Mouse (Mus musculus) midbrain, embryonic 10.5 days (tissue): Measurements from ENCODE around the gene Iqsec3. TPM values are rescaled to one million over a fixed set of nuclear protein-coding genes. Genes with fewer than 3 reads are reported as not detected.

Experiments
- DNase-seq: peaks from one replicate; pipeline ENCODE4 v3.0.0-alpha.2; 2017; ENCODE audit warnings: low spot score
- H3K27ac ChIP-seq: fragments of 300-500 bp; sonication (generic); replicated peaks from 2 replicates; pipeline ENCODE4 v1.5.1; 2016; ENCODE audit warnings: mild to moderate bottlenecking
- H3K27me3 ChIP-seq: fragments of 300-500 bp; sonication (generic); 2 replicates; pipeline ENCODE4 v1.6.1; 2016; ENCODE audit warnings: low read depth, mild to moderate bottlenecking; ENCODE audit not compliant: poor library complexity, severe bottlenecking
- H3K36me3 ChIP-seq: fragments of 300-500 bp; sonication (generic); 2 replicates; pipeline ENCODE4 v1.6.1; 2016; ENCODE audit warnings: mild to moderate bottlenecking, moderate library complexity
- H3K4me1 ChIP-seq: fragments of 300-500 bp; sonication (generic); 2 replicates; pipeline ENCODE4 v1.6.1; 2016
- H3K4me3 ChIP-seq: fragments of 300-500 bp; sonication (generic); 2 replicates; pipeline ENCODE4 v1.5.1; 2016; ENCODE audit warnings: mild to moderate bottlenecking, moderate library complexity
- H3K9me3 ChIP-seq: fragments of 300-500 bp; sonication (generic); replicated peaks from 2 replicates; pipeline ENCODE4 v1.6.1; 2016; ENCODE audit warnings: mild to moderate bottlenecking
- WGBS: fragments of 180-500 bp; shearing (Covaris S2); methylation state at CpG from one replicate; pipeline ENCODE4 v1.1.7; 2016; 5-methylcytosine and 5-hydroxymethylcytosine counted together
- polyA plus RNA-seq: library from polyadenylated mRNA; unstranded; fragments of >200 nt; fragmentation: Nextera tagmentation; extraction: Ambion mirVana; gene quantifications from 2 replicates; pipeline ENCODE4 v1.2.1, GENCODE M21; 2016

Iqsec3 gene
- polyA plus RNA-seq, 1 experiment from 2014 or later: 0.23 TPM

- H3K27ac ChIP-seq: no peak overlapping the region
- peaks cover 29% of the 10 kb centered on the region for H3K4me1 ChIP-seq
- no peaks in the 10 kb centered on the region for H3K9me3 ChIP-seq
- H3K27me3 ChIP-seq: peaks cover 14% of the 10 kb centered on the region
- DNase-seq: no peak
- 69% methylated on average over 6 of the region's 6 CpGs for WGBS
- no peak overlapping the region for H3K4me3 ChIP-seq
- no peaks in the 10 kb centered on the region for H3K36me3 ChIP-seq
Observed at GRCm38 (mm10) chr6:121343771-121344123, 129.7 kb downstream of the Iqsec3 start.

GRCm38 (mm10) chr6:121343026-121343770 lies 130.3 kb downstream of the Iqsec3 start, which contains the start of gene Slc6a12:
Slc6a12 (plus strand) TSS chr6:121343076.
- peaks cover 14% of the 10 kb centered on the region for H3K27me3 ChIP-seq
- H3K9me3 ChIP-seq: no peaks in the 10 kb centered on the region
- DNase-seq: no peak
- H3K4me1 ChIP-seq: peaks cover 32% of the 10 kb centered on the region
- H3K36me3 ChIP-seq: no peaks in the 10 kb centered on the region
- 84% methylated on average over 15 of the region's 15 CpGs for WGBS
- H3K4me3 ChIP-seq: no peak within 1 kb of the TSS
- peak within 1 kb of the TSS; percentile 25; the same call in 1 of the 2 replicates for H3K27ac ChIP-seq

- WGBS: 90% methylated on average over 6 of the region's 6 CpGs
- peaks cover 34% of the 10 kb centered on the region for H3K4me1 ChIP-seq
Observed at GRCm38 (mm10) chr6:121341650-121342049, 131.8 kb downstream of the Iqsec3 start.

GRCm38 (mm10) chr6:121338519-121338896 lies 135.0 kb downstream of the Iqsec3 start:
- no peak for DNase-seq
- Histone ChIP-seq H3K9me3 (no peaks in the 10 kb centered on the region), H3K36me3 (no peaks in the 10 kb centered on the region), H3K27ac (no peak overlapping the region), H3K27me3 (peaks cover 14% of the 10 kb centered on the region), H3K4me3 (no peak overlapping the region), H3K4me1 (peaks cover 19% of the 10 kb centered on the region)
- WGBS: 55% methylated on average over 4 of the region's 4 CpGs

More at GRCm38 (mm10) chr6:121341650-121342049, 131.8 kb downstream of the Iqsec3 start:
- Histone ChIP-seq H3K4me3 (no peak overlapping the region), H3K36me3 (no peaks in the 10 kb centered on the region), H3K9me3 (no peaks in the 10 kb centered on the region), H3K27ac (no peak overlapping the region), H3K27me3 (peaks cover 14% of the 10 kb centered on the region)
- DNase-seq: no peak

- H3K36me3 ChIP-seq: no peaks in the 10 kb centered on the region
- H3K4me1 ChIP-seq: peaks cover 13% of the 10 kb centered on the region
- H3K9me3 ChIP-seq: no peaks in the 10 kb centered on the region
- no peak overlapping the region for H3K27ac ChIP-seq
- peaks cover 9% of the 10 kb centered on the region for H3K27me3 ChIP-seq
- whole genome bisulfite sequencing: 31% methylated on average over 3 of the region's 3 CpGs
- DNase-seq: peak; percentile 87
- no peak overlapping the region for H3K4me3 ChIP-seq
Observed at GRCm38 (mm10) chr6:121337770-121338518, 135.5 kb downstream of the Iqsec3 start.

- Histone ChIP-seq H3K36me3 (no peaks in the 10 kb centered on the region), H3K4me1 (peaks cover 11% of the 10 kb centered on the region), H3K27ac (no peak overlapping the region), H3K9me3 (no peaks in the 10 kb centered on the region), H3K27me3 (peaks cover 2% of the 10 kb centered on the region; the same call in 1 of the 2 replicates), H3K4me3 (no peak overlapping the region)
- no peak for DNase-seq
- 92% methylated on average over 9 of the region's 9 CpGs for WGBS
Observed at GRCm38 (mm10) chr6:121337229-121337628, 136.2 kb downstream of the Iqsec3 start.

- 79% methylated on average over 8 of the region's 8 CpGs for WGBS
- H3K4me1 ChIP-seq: peaks cover 11% of the 10 kb centered on the region
- DNase-seq: no peak
- H3K27ac ChIP-seq: no peak overlapping the region
- H3K36me3 ChIP-seq: no peaks in the 10 kb centered on the region
- no peaks in the 10 kb centered on the region for H3K9me3 ChIP-seq
- H3K27me3 ChIP-seq: no peaks in the 10 kb centered on the region
- no peak overlapping the region for H3K4me3 ChIP-seq
Observed at GRCm38 (mm10) chr6:121336558-121336957, 136.9 kb downstream of the Iqsec3 start.

GRCm38 (mm10) chr6:121335841-121336240 lies 137.6 kb downstream of the Iqsec3 start:
- Histone ChIP-seq H3K36me3 (no peaks in the 10 kb centered on the region), H3K27ac (no peak overlapping the region), H3K9me3 (no peaks in the 10 kb centered on the region), H3K27me3 (peaks cover 7% of the 10 kb centered on the region; the same call in 1 of the 2 replicates), H3K4me1 (peaks cover 11% of the 10 kb centered on the region), H3K4me3 (no peak overlapping the region)
- no peak for DNase-seq
- WGBS: 92% methylated on average over 9 of the region's 9 CpGs

GRCm38 (mm10) chr6:121329848-121330508 lies 143.5 kb downstream of the Iqsec3 start:
- Histone ChIP-seq H3K9me3 (no peaks in the 10 kb centered on the region), H3K4me1 (peaks cover 36% of the 10 kb centered on the region), H3K27ac (peak overlapping the region; percentile 74), H3K27me3 (peaks cover 16% of the 10 kb centered on the region; the same call in 1 of the 2 replicates), H3K36me3 (no peaks in the 10 kb centered on the region), H3K4me3 (no peak overlapping the region)
- DNase-seq: peak; percentile 64
- WGBS: 11% methylated on average over 10 of the region's 10 CpGs

GRCm38 (mm10) chr6:121328417-121328884 lies 145.0 kb downstream of the Iqsec3 start:
- Histone ChIP-seq H3K4me3 (no peak overlapping the region), H3K36me3 (no peaks in the 10 kb centered on the region), H3K27ac (no peak overlapping the region), H3K4me1 (peaks cover 36% of the 10 kb centered on the region), H3K9me3 (no peaks in the 10 kb centered on the region), H3K27me3 (peaks cover 16% of the 10 kb centered on the region; the same call in 1 of the 2 replicates)
- DNase-seq: no peak
- 60% methylated on average over 9 of the region's 9 CpGs for WGBS

GRCm38 (mm10) chr6:121326486-121327069 lies 146.9 kb downstream of the Iqsec3 start:
- Histone ChIP-seq H3K4me1 (peaks cover 36% of the 10 kb centered on the region), H3K4me3 (no peak overlapping the region), H3K27ac (peak overlapping the region; percentile 49; the same call in 1 of the 2 replicates), H3K27me3 (peaks cover 16% of the 10 kb centered on the region; the same call in 1 of the 2 replicates), H3K36me3 (no peaks in the 10 kb centered on the region), H3K9me3 (no peaks in the 10 kb centered on the region)
- no peak for DNase-seq
- 62% methylated on average over 10 of the region's 10 CpGs for WGBS

- WGBS: 85% methylated on average over 9 of the region's 9 CpGs
- no peak overlapping the region for H3K27ac ChIP-seq
- H3K4me1 ChIP-seq: peaks cover 36% of the 10 kb centered on the region
- no peak overlapping the region for H3K4me3 ChIP-seq
- no peaks in the 10 kb centered on the region for H3K9me3 ChIP-seq
- DNase-seq: no peak
- peaks cover 8% of the 10 kb centered on the region; the same call in 1 of the 2 replicates for H3K27me3 ChIP-seq
- no peaks in the 10 kb centered on the region for H3K36me3 ChIP-seq
Observed at GRCm38 (mm10) chr6:121325740-121326139, 147.7 kb downstream of the Iqsec3 start.
